Mouse (Mus musculus): Measurements from ENCODE around the gene Hnrnpr. TPM values are rescaled to one million over a fixed set of nuclear protein-coding genes. Genes with fewer than 3 reads are reported as not detected.

The Hnrnpr gene
- polyA plus RNA-seq, 1 experiment from 2014 or later, result 82.2 TPM

DNA sequence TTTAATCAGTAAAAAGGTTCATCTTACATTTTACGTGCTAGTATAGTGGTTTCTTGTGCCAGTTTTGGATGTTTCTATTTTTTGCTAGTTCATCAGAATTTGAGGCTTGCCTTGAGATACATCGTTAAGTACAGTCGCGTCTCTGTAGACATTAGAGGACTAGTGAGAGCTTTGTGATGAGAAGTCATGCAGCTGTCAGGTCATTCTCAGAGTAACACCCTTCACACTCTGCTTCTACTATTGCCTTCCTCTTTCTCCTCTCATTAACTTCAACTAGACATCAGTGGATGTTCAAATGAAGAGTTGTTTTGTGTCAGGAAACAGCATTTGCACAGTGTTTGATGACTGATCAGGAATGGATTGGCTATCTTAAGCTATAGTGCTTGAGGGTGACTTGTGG lies 1.9 kb downstream of the Hnrnpr start:
- TF ChIP-seq CTCF (IDR thresholded peaks at IDR 0.05) (no peak), EP300 (IDR thresholded peaks at IDR 0.05) (no peak)
- DNase-seq (ENCODE audit: low spot score) (peak; percentile 28), ATAC-seq (no peak)
- peaks cover 8% of the 10 kb centered on the region for H3K4me1 ChIP-seq (ENCODE audit: insufficient read depth, low read depth, low read length)
- peak overlapping the region; percentile 97; the same call in 1 of the 2 replicates for H3K4me3 ChIP-seq (ENCODE audit: low read depth, low read length)
- 0 out of 2 replicates have a peak overlapping the region, but pooled peaks have one; percentile 20 for H3K27ac ChIP-seq (ENCODE audit: low read length)
- H3K9me3 ChIP-seq (ENCODE audit: low read length), result no peaks in the 10 kb centered on the region
- H3K4me2 ChIP-seq (replicated peaks; ENCODE audit: low read depth, low read length), result peak overlapping the region; percentile 75
- no peaks in the 10 kb centered on the region for H3K27me3 ChIP-seq (replicated peaks; ENCODE audit: insufficient read depth, low read length)
- WGBS, result 6% methylated on average over 4 of the region's 4 CpGs
- H3K36me3 ChIP-seq (ENCODE audit: insufficient read depth, low read length), result 0 out of 2 replicates have a peak, but pooled peaks cover 4% of the 10 kb centered on the region
- no peak overlapping the region for H3K9ac ChIP-seq (replicated peaks; ENCODE audit: low read depth)

DNA sequence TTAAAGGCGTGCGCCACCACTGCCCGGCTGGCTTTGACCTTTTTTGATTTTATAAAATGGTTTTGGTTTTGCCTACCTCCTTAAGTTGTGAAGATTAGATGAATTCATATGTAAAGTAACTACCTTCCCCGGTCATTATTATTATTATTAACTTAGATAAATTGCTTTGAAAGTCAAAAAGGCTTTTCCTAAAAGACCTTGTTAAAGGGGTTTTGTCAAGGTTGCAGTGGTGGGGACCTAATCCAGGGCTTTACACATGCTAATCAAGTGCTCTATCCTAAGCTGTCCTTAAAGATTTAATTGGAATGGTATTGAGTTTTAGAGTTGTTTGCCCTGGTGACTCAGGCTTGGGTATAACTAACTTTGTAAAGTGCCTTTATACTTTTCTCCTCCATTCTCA lies 6.9 kb downstream of the Hnrnpr start:
- ATAC-seq, result no peak
- Histone ChIP-seq H3K36me3 (ENCODE audit: insufficient read depth, low read length) (peaks cover 13% of the 10 kb centered on the region; the same call in 1 of the 2 replicates), H3K4me2 (replicated peaks; ENCODE audit: low read depth, low read length) (no peak overlapping the region), H3K4me3 (ENCODE audit: low read depth, low read length) (no peak overlapping the region), H3K9ac (replicated peaks; ENCODE audit: low read depth) (no peak overlapping the region), H3K27ac (ENCODE audit: low read length) (no peak overlapping the region), H3K9me3 (ENCODE audit: low read length) (no peaks in the 10 kb centered on the region), H3K4me1 (ENCODE audit: insufficient read depth, low read depth, low read length) (peaks cover 6% of the 10 kb centered on the region), H3K27me3 (replicated peaks; ENCODE audit: insufficient read depth, low read length) (no peaks in the 10 kb centered on the region)
- DNase-seq (ENCODE audit: low spot score), result no peak
- TF ChIP-seq EP300 (IDR thresholded peaks at IDR 0.05) (no peak), CTCF (IDR thresholded peaks at IDR 0.05) (no peak)
- 98% methylated on average over 4 of the region's 4 CpGs for WGBS

DNA sequence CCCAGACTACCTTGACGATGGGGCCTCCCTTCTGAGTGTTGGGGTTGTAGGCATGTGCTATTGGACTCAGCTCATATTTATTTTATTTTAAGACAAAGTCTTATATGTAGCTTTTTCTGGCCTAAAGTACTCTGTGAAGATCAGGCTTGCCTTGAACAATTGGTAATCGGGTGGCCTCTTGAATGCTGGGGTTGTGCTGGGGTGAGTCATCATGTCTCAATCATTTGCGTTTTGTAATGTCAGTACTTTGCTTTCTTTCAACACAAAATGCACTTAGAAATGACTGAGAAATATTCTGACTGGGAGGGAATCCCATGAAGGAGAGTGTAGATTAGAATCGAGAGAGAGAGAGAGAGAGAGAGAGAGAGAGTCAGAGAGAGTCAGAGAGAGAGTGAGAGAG lies 9.3 kb downstream of the Hnrnpr start:
- H3K4me1 ChIP-seq (ENCODE audit: insufficient read depth, low read depth, low read length), result no peaks in the 10 kb centered on the region
- 53% methylated on average over 4 of the region's 4 CpGs for WGBS
- no peaks in the 10 kb centered on the region for H3K27me3 ChIP-seq (replicated peaks; ENCODE audit: insufficient read depth, low read length)
- H3K9ac ChIP-seq (replicated peaks; ENCODE audit: low read depth), result no peak overlapping the region
- peaks cover 13% of the 10 kb centered on the region; the same call in 1 of the 2 replicates for H3K36me3 ChIP-seq (ENCODE audit: insufficient read depth, low read length)
- DNase-seq (ENCODE audit: low spot score), result peak; percentile 85
- no peak for TF ChIP-seq EP300 (IDR thresholded peaks at IDR 0.05)
- no peak for TF ChIP-seq CTCF (IDR thresholded peaks at IDR 0.05)
- no peak overlapping the region for H3K4me2 ChIP-seq (replicated peaks; ENCODE audit: low read depth, low read length)
- H3K4me3 ChIP-seq (ENCODE audit: low read depth, low read length), result no peak overlapping the region
- no peaks in the 10 kb centered on the region for H3K9me3 ChIP-seq (ENCODE audit: low read length)
- H3K27ac ChIP-seq (ENCODE audit: low read length), result peak overlapping the region; percentile 54; the same call in 1 of the 2 replicates
- peak; percentile 72 for ATAC-seq

DNA sequence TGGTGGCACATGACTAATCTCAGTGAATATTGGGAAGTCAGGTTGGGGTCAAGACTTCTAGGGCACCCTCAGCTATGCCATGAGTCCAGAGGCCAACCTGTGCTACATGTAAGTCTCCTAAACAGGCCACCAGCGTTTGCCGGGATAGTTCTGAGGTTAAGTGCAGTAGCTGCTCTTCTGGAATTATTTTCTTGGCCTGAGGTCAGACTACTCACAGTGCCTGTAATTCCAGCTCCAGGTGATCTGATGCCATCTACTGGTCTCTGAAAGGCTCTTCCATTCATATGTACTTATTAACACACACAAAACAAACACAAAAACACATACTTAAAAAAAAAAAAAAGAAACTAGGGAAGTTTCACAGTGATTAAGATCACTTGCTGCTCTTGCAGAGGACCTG lies 13.5 kb downstream of the Hnrnpr start:
- no peak overlapping the region for H3K4me2 ChIP-seq (replicated peaks; ENCODE audit: low read depth, low read length)
- H3K4me3 ChIP-seq (ENCODE audit: low read depth, low read length), result no peak overlapping the region
- no peaks in the 10 kb centered on the region for H3K9me3 ChIP-seq (ENCODE audit: low read length)
- peaks cover 2% of the 10 kb centered on the region; the same call in 1 of the 2 replicates for H3K36me3 ChIP-seq (ENCODE audit: insufficient read depth, low read length)
- 33% methylated on average over 2 of the region's 2 CpGs for WGBS
- no peak for TF ChIP-seq EP300 (IDR thresholded peaks at IDR 0.05)
- TF ChIP-seq CTCF (IDR thresholded peaks at IDR 0.05), result peak; percentile 62
- no peaks in the 10 kb centered on the region for H3K27me3 ChIP-seq (replicated peaks; ENCODE audit: insufficient read depth, low read length)
- no peak overlapping the region for H3K27ac ChIP-seq (ENCODE audit: low read length)
- peak; percentile 24 for ATAC-seq
- H3K9ac ChIP-seq (replicated peaks; ENCODE audit: low read depth), result no peak overlapping the region
- no peaks in the 10 kb centered on the region for H3K4me1 ChIP-seq (ENCODE audit: insufficient read depth, low read depth, low read length)
- DNase-seq (ENCODE audit: low spot score), result peak; percentile 73

DNA sequence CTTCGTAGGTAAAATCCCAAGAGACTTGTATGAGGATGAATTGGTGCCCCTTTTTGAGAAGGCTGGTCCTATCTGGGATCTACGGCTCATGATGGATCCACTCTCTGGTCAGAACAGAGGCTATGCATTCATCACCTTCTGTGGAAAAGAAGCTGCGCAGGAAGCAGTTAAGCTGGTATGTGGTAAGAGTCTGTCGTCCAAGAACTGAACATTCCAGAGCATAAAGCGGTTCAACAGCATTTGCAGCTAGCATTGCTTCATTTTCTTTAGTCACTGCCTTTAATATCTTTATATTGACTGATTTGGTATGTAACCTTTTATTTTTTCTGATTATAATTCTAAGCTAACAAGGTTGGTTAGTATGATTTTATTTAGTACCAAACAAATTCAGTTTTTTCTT lies 16.5 kb downstream of the Hnrnpr start:
- Histone ChIP-seq H3K27me3 (replicated peaks; ENCODE audit: insufficient read depth, low read length) (no peaks in the 10 kb centered on the region), H3K9ac (replicated peaks; ENCODE audit: low read depth) (no peak overlapping the region), H3K27ac (ENCODE audit: low read length) (no peak overlapping the region), H3K4me2 (replicated peaks; ENCODE audit: low read depth, low read length) (no peak overlapping the region), H3K9me3 (ENCODE audit: low read length) (no peaks in the 10 kb centered on the region), H3K4me3 (ENCODE audit: low read depth, low read length) (no peak overlapping the region), H3K4me1 (ENCODE audit: insufficient read depth, low read depth, low read length) (no peaks in the 10 kb centered on the region), H3K36me3 (ENCODE audit: insufficient read depth, low read length) (no peaks in the 10 kb centered on the region; the same call in 1 of the 2 replicates)
- peak; percentile 50; the same call in 1 of the 2 replicates for ATAC-seq
- DNase-seq (ENCODE audit: low spot score), result peak; percentile 70
- TF ChIP-seq EP300 (IDR thresholded peaks at IDR 0.05) (no peak), CTCF (IDR thresholded peaks at IDR 0.05) (no peak)
- 57% methylated on average over 5 of the region's 5 CpGs for WGBS

DNA sequence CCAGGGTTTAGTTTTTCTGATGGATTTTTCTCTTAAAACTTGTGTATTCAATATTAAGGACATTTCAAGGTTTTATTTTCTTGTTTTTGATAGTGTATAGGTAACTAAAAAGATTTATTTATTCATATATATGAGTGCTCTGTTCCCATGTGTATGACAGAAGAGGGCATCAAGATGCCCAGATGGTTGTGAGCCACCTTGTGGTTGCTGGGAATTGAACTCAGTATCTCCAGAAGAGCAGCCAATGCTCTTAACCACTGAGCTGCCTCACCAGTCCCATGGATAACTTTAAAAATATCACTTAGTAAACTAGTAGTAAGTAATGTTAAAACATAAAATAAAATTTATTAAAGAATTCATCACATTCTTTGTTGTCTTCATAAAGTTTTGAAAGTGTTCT lies 17.4 kb downstream of the Hnrnpr start:
- H3K36me3 ChIP-seq (ENCODE audit: insufficient read depth, low read length), result peaks cover 3% of the 10 kb centered on the region; the same call in 1 of the 2 replicates
- no peak for DNase-seq (ENCODE audit: low spot score)
- H3K27me3 ChIP-seq (replicated peaks; ENCODE audit: insufficient read depth, low read length), result no peaks in the 10 kb centered on the region
- peak; percentile 42 for TF ChIP-seq CTCF (IDR thresholded peaks at IDR 0.05)
- TF ChIP-seq EP300 (IDR thresholded peaks at IDR 0.05), result no peak
- no peak overlapping the region for H3K9ac ChIP-seq (replicated peaks; ENCODE audit: low read depth)
- H3K9me3 ChIP-seq (ENCODE audit: low read length), result no peaks in the 10 kb centered on the region
- no peak overlapping the region for H3K4me2 ChIP-seq (replicated peaks; ENCODE audit: low read depth, low read length)
- no peak overlapping the region for H3K27ac ChIP-seq (ENCODE audit: low read length)
- no peak overlapping the region for H3K4me3 ChIP-seq (ENCODE audit: low read depth, low read length)
- no peak for ATAC-seq
- no peaks in the 10 kb centered on the region for H3K4me1 ChIP-seq (ENCODE audit: insufficient read depth, low read depth, low read length)

GRCm38 (mm10) chr4:136331709-136332108 lies 21.0 kb downstream of the Hnrnpr start:
- no peaks in the 10 kb centered on the region for H3K4me1 ChIP-seq (ENCODE audit: insufficient read depth, low read depth, low read length)
- DNase-seq (ENCODE audit: low spot score), result no peak
- no peak for ATAC-seq
- peaks cover 7% of the 10 kb centered on the region; the same call in 1 of the 2 replicates for H3K36me3 ChIP-seq (ENCODE audit: insufficient read depth, low read length)
- no peak overlapping the region for H3K4me2 ChIP-seq (replicated peaks; ENCODE audit: low read depth, low read length)
- 97% methylated on average over 3 of the region's 3 CpGs for WGBS
- H3K9ac ChIP-seq (replicated peaks; ENCODE audit: low read depth), result no peak overlapping the region
- no peaks in the 10 kb centered on the region for H3K9me3 ChIP-seq (ENCODE audit: low read length)
- no peaks in the 10 kb centered on the region for H3K27me3 ChIP-seq (replicated peaks; ENCODE audit: insufficient read depth, low read length)
- H3K27ac ChIP-seq (ENCODE audit: low read length), result no peak overlapping the region
- TF ChIP-seq CTCF (IDR thresholded peaks at IDR 0.05) (no peak), EP300 (IDR thresholded peaks at IDR 0.05) (no peak)
- H3K4me3 ChIP-seq (ENCODE audit: low read depth, low read length), result no peak overlapping the region

All from lung, postnatal 0 days (tissue).